Mouse (Mus musculus) left cerebral cortex, adult 11 months (tissue): ENCODE measurements around the gene Spred3.
"Not testable (repeated sequence)": the region's sequence is repeated elsewhere in the genome, so short reads cannot be mapped to it uniquely, and the experiment has no call there.

Experiments
- DNase-seq: peaks from one replicate; pipeline ENCODE4 v3.0.0; 2022; ENCODE audit warnings: low spot score

Gene Spred3

GRCm38 (mm10) chr7:29168791-29169230 is 1.4 kb downstream of the Spred3 start:
- DNase-seq: no peak

DNA sequence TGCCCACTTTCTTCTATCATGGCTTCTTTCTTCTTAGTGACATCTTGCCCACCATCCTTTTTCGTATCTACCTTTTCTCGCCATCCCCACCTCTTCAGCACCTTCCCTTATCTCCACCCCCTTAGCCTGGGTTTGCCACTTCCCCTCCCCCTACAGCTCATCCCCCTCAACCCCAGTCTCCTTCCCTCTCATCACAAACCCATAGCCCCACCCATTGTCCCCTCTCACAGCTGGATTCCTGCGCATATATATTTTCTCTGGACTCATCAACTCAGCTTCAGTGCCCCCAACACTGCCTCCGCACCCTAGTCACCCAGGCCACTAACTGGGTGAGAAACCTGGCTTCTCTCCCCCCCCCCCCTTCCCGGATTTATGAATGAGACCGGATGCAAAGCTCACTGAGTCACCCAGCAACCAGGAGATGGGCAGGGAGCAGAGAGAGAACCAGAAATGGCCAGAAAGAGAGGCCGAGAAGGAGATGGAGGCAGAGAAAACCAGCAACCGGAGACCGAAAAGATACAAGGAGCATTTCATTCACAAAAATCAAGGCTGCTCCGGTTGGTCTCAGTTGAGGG is 2.0 kb downstream of the Spred3 start:
- DNase-seq: no peak

DNA sequence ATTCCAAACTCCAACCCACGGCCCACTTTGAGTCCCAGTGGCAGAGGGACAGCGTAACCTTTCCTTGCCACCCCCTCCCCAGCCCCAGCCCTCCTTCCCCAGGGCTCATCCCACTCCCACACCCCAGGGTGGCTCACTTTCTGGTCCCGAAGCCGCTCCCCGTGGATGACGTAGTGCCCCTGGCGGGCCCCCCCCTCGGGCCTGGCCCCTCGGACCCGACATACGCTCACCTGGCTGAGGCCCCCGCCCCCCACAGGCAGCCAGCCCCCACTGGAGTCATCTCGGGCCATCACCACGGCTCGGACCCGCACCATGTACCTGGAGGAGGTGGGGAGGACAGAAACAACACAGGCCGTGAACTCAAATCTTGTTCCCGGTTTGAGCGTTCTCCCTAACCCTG is 2.6 kb downstream of the Spred3 start:
- no peak for DNase-seq

DNA sequence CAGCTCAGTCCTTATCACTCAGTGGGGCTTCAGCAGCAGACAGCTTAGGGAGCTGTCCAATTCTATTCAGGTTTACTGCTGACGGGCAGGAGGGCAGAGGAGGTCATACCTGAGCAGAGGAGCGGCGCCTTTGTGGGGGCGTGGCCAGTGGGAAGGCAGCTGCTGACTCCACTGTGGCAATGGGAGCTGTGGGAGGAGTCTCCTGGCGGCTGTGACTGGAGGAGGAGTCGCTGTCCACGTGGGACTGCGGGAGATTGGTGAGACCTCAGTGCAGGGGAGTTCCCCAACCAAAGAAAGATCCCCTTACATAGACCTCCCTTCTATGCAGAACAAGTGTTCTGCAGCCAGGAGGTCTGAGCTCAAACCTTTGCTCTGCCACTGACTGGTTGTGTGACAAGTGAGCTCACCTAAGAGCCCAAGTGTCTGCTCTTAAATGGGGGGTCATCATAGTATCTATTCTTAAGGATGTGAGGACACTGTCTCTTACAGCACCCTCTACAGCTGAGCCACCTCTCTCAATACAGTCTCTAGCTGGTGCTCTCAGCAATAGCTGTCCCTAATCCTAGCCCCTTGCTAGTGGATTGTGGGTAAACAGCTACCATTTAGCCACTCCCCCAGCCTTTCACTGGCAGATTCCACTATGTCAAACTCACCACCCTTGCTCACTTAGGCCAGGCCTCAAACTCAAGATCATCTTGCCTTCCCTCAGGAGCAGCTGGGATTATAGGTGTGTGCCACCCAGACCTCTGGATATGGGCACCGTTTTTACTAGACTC is 7.3 kb downstream of the Spred3 start:
- no peak for DNase-seq

DNA sequence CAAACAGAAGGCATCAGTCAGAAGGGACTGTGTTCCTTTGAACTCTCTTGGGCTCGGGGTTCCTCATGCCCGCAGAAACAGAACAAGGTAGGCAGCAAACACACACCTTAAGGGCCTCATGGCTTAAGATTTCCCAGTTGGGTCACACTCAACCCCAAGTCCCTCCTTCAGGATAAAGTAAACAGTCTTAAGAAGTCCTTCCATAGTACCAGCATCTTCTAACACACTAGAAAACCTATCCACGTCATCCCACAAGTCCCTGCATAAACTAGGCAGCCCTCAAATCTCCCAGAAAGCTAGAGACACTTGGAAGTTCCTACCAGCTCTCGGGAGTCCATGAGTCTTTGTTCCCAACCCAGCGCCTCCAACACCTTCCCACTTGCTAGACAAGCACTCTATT is 7.9 kb downstream of the Spred3 start:
- DNase-seq: no peak

DNA sequence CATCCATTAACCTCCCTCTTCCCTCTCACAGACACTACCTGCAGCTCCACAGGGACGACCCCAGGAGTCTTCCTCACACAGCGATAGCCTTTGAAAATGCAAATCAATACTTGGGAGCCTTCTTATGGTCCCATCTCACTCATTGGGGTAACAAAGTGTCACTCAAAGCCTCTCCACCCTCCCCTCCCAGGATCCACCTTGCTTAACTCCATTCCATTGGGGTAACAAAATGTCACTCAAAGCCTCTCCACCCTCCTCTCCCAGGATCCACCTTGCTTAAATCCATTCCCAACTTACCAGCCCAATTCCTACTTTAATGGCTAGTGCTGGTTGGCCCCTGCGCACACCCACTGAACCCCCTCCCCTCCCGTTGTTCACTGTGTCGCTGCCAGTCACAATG is 11.9 kb downstream of the Spred3 start:
- no peak for DNase-seq

DNA sequence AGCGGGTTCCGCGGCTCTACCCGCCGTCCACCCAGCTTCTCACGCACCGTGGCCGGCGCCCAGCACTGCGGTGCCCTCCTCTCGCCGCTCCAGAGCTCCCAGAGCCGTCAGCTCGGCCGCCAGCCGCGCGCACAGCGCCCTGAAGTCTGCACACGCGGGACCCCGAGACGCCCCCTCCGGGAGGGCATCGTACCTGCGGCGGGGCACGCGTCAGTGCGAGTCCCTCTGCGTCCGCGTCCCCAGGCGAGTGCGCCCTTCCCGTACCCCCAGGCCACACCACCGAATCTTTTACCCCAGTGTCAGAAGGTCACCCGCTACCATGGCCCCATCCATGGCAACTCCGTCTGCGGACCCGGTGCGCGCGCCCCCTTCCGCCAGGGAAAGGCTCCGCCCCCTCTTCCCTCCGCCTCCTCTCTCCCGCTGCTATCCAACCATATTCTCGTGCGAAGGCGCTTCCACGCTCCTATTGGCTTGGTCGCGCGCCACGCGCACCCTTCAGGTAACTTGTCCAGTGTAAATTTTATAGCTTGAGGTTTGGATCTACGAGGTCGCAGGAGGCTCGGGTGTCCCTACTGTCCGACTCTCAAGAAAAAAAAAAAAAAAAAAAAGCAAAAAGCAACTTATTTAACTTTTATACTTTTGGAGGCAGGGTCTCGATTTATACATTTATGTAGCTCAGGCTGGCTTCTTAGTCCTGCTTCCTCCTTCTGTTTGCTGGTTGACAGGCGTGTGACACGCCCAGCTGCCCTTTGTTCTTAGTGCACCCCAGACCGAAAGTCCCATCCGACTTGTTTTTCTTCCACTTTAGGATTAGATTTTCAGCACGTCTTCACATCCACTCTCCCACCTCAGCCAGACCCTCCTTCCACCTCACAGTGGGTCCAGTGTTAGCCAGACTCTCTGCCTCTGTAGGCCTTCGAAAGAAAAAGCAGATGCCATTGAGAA is 14.1 kb downstream of the Spred3 start, which contains the start of gene Fam98c:
Gene Fam98c (minus strand): TSS at position 397 of the 945 bp plus-strand sequence.
- DNase-seq: peak; percentile 76

DNA sequence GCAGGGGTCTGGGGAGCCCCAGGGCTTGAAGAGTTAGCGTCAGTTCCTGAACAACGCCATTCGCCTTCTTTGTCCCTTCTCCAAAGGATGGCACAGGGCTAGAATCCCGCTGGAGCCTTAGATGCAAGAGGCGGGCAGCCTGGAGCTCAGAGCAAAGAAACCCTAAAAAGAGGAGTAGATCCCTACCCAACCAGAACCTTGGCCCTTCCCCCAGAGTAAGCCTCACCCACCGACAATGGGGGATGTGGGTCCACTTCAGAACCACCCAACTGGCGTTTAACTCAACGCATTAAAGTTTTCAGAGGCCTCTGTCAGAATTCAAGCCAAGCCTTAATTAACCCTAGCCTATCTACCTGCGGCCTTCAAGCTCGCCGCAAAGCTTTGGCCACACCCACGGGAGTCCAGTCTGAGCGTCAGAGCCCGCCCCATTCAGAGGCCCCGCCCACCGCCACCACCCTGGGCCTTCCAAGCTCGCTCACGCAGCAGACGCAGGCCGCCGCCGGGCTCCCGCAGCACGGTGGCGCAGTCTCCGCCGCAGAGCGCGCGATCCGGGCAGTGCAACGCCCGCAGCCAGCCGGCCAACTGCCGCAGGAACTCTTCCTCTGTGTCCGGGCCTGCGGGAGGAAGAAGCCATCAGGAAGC is 14.9 kb downstream of the Spred3 start:
- DNase-seq: peak; percentile 80

DNA sequence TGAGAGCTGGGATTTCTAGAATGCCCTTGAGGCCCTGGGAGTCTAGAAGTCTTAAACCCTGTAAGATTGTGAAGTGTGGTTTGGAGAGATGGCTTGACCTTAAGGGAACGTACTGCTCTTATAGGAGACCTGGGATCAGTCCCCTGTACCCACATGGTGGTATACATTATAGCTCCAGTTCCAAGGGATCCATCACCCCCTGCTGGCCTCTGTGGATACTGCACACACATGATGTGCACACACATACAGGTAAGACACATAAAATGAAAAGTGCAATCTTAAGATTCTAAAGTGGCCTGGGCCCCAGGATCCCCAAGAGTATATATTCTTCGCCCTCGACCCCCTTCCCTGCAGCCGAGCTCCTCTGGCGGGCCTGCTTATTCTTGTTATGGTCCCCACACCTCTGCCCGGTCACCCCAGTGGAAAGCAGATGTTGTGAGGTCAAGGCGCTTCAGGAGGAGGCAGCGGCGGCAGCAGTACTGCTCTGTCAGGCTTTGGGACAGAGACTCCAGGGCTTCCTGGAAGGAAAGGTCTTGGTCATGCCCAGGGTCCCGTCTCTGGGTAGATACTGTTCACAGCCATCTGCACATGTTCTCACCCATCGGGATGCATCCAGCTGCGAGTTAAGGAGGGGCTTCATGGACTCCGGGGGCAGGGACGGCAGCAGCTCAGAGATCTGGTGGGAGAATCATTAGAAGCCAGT is 16.0 kb downstream of the Spred3 start:
- DNase-seq: no peak

DNA sequence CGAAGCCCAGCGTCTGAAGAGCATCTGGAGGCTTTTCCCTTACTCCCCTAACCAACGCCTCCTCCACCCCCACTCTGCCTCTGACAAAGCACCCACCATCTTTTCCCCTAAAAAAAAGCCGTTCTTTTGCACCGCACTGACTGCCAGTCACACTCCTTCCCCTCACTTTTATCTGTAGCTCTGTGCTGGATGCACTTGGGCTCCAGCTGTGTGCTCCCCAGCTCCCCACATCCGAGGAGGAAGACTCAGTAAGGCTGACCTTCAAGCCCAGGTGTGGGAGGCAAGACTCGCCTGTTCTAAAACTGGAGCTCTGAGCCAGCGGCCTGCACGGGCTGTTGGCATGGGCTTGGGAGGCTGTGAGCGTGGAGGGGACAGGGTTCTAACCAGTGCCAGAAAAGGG is 18.7 kb downstream of the Spred3 start:
- no peak for DNase-seq

GRCm38 (mm10) chr7:29148771-29149170 is 21.4 kb downstream of the Spred3 start:
- DNase-seq: no peak

- no peak for DNase-seq
Measured at GRCm38 (mm10) chr7:29146625-29147367, 23.4 kb downstream of the Spred3 start.

- DNase-seq: no peak
Measured at GRCm38 (mm10) chr7:29144006-29144405, 26.2 kb downstream of the Spred3 start.

- no peak for DNase-seq
Measured at GRCm38 (mm10) chr7:29141416-29141815, 28.8 kb downstream of the Spred3 start.

DNA sequence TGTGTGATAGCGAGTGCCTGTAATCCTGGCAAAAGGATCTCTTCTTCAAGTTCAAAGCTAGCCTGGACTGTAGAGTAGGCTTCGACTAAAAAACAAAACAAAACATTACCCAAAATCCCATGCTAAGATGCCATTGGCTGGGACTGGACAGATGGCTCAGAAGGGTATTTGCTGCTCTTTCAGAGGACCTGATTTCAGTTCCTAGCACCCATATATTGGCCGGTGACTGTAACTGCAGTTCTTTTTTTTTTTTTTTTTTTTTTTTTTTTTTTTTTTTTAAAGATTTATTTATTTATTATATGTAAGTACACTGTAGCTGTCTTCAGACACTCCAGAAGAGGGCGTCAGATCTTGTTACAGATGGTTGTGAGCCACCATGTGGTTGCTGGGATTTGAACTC is 31.0 kb downstream of the Spred3 start:
- not testable (repeated sequence) for DNase-seq

DNA sequence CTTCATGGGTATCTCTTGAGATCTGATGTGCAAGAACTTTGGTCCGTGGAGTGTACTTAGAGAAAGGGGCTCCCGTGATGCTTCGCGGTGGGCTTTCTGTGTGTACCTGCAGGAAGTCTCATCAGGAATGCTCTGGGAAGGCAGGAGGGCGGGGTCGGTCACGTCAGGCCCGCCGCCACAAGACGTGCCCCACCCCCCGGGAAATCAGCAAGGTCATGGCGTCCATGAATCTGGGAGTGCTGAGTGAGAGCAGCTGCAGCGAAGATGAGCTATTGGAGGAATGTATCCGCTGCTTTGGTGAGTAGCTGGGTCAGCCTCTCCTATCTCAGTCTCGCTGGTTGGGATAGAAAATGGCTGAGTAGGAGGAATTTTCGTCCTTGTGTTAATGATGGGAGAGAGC is 32.8 kb downstream of the Spred3 start:
- DNase-seq: no peak

DNA sequence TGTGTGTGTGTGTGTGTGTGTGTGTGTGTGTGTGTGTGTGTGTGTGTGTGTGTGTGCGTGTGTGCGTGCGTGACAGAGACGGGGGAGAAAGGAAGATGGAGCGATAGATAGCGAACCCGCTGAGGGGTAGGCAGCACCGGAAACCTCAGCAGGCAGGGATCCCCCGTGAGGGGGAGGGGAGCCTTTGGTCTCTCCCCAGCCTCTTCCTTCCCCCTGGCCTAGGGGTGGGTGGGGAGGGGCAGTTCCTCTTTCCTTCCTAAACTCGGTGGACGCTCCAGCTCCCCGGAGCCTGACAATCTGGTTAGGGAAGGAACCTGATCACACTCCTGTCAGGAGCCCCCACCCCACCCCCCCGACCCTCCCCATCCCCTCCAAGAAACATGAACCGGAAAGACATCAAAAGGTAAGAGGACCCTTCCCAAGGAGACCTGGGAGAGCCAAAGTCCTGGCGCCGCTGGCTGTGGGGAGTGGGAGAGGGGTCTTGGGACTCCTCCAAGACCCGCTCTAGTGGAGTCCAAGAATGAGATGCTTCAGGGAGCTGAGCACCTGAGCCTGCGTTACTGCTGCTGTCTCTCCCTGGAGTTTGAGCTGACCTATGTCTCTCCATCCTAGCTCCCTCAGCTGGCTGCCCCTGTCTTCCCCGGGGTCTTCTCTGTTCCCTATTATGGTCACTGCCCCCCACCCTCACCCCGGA is 35.4 kb downstream of the Spred3 start, which contains the start of gene Rasgrp4:
Gene Rasgrp4 (plus strand): TSS at position 159 of the 694 bp plus-strand sequence.
- DNase-seq: no peak

DNA sequence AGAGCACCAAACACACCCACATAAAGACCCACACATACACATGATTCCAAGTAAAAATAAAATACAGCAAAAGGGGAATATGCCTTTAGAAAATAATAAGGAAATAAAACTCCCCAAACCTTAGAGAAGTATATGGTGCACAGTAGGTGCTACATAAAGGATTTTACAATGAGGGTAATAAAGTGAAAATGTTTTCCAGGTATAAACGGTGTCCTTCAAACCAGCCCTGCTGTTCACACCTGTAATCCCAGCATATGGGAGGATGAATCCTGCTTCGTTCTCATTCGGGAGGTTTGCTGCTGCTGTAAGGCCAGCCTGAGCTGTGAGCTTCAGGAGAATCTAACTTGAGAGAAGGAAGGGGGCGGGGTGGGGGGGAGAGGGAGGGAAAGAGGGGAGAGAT is 36.0 kb downstream of the Spred3 start:
- DNase-seq: no peak

- no peak for DNase-seq
Measured at GRCm38 (mm10) chr7:29128725-29129124, 41.5 kb downstream of the Spred3 start.
